Mouse (Mus musculus) cerebellum, adult (tissue): ENCODE measurements around the gene Myct1.
A peak's percentile ranks its signal among the peaks of the same experiment; 100 is the strongest.

Source experiments
- ATAC-seq: cut with Nextera tagmentation; 2 replicates; pipeline ENCODE4 v1.9.2; 2017; ENCODE audit warnings: mild to moderate bottlenecking, moderate library complexity, mixed read lengths; ENCODE audit not compliant: insufficient number of reproducible peaks, low FRiP score, low TSS enrichment

Myct1 gene

GRCm38 (mm10) chr10:5593464-5593863 is at the start of gene Myct1:
Gene Myct1 (plus strand): TSS chr10:5593775.
- no peak for ATAC-seq

- ATAC-seq = no peak
These were observed 47.1 kb upstream of the Myct1 start for GRCm38 (mm10) chr10:5546428-5546827.

GRCm38 (mm10) chr10:5547769-5548168 is 45.8 kb upstream of the Myct1 start:
- ATAC-seq = no peak

GRCm38 (mm10) chr10:5548651-5549050 is 44.9 kb upstream of the Myct1 start:
- ATAC-seq = no peak

- peak; percentile 38; the same call in 1 of the 2 replicates for ATAC-seq
These were observed 43.8 kb upstream of the Myct1 start for GRCm38 (mm10) chr10:5549871-5550167.

- ATAC-seq = peak; percentile 84
These were observed 43.2 kb upstream of the Myct1 start for GRCm38 (mm10) chr10:5550168-5551021.

- no peak for ATAC-seq
These were observed 42.2 kb upstream of the Myct1 start, which contains the start of gene Syne1 for GRCm38 (mm10) chr10:5551382-5551781. Gene Syne1 (minus strand): TSS chr10:5551482.

GRCm38 (mm10) chr10:5554941-5555340 is 38.6 kb upstream of the Myct1 start:
- peak; percentile 83 for ATAC-seq

- ATAC-seq = no peak
These were observed 34.8 kb upstream of the Myct1 start for GRCm38 (mm10) chr10:5558808-5559207.

GRCm38 (mm10) chr10:5560526-5560925 is 33.0 kb upstream of the Myct1 start:
- ATAC-seq = no peak

GRCm38 (mm10) chr10:5561706-5562105 is 31.9 kb upstream of the Myct1 start:
- no peak for ATAC-seq

GRCm38 (mm10) chr10:5568991-5569390 is 24.6 kb upstream of the Myct1 start:
- 0 out of 2 replicates have a peak, but pooled peaks have one; percentile 56 for ATAC-seq

- no peak for ATAC-seq
These were observed 23.5 kb upstream of the Myct1 start for GRCm38 (mm10) chr10:5570059-5570458.

GRCm38 (mm10) chr10:5571332-5571731 is 22.2 kb upstream of the Myct1 start:
- no peak for ATAC-seq

GRCm38 (mm10) chr10:5573328-5573727 is 20.2 kb upstream of the Myct1 start:
- ATAC-seq = no peak

GRCm38 (mm10) chr10:5591061-5591460 is 2.5 kb upstream of the Myct1 start:
- ATAC-seq = no peak

- no peak for ATAC-seq
These were observed 1.6 kb upstream of the Myct1 start for GRCm38 (mm10) chr10:5591996-5592395.

GRCm38 (mm10) chr10:5594457-5594856 is 882 bp downstream of the Myct1 start:
- no peak for ATAC-seq

- ATAC-seq = no peak
These were observed 3.0 kb downstream of the Myct1 start for GRCm38 (mm10) chr10:5596559-5596958.

- peak; percentile 68; the same call in 1 of the 2 replicates for ATAC-seq
These were observed 6.5 kb downstream of the Myct1 start for GRCm38 (mm10) chr10:5600123-5600522.

GRCm38 (mm10) chr10:5603512-5603911 is 9.9 kb downstream of the Myct1 start:
- no peak for ATAC-seq

- no peak for ATAC-seq
These were observed 10.8 kb downstream of the Myct1 start for GRCm38 (mm10) chr10:5604371-5604770.
